Mouse (Mus musculus) embryonic stem cell, embryonic (primary cell): ENCODE results near the gene Evx2.

Source experiments
- CTCF ChIA-PET, 4 experiments: fragments of 300-600 bp in 2 of 4; fragments of 350-600 bp in 2 of 4; sonication (Branson Sonifier 250); formaldehyde crosslinking; loops; one replicate each; lab custom pipeline; 2022; ENCODE audit warnings: inconsistent platforms in 2 of 4; lab: Charles Lee
- POLR2A ChIA-PET, 4 experiments: fragments of 300-600 bp in 2 of 4; fragments of 350-600 bp in 2 of 4; sonication (Branson Sonifier 250); formaldehyde crosslinking; loops; one replicate each; lab custom pipeline; 2022; ENCODE audit warnings: antibody characterized with exemption in 4 of 4, inconsistent platforms in 1 of 4; lab: Charles Lee

The Evx2 gene

DNA sequence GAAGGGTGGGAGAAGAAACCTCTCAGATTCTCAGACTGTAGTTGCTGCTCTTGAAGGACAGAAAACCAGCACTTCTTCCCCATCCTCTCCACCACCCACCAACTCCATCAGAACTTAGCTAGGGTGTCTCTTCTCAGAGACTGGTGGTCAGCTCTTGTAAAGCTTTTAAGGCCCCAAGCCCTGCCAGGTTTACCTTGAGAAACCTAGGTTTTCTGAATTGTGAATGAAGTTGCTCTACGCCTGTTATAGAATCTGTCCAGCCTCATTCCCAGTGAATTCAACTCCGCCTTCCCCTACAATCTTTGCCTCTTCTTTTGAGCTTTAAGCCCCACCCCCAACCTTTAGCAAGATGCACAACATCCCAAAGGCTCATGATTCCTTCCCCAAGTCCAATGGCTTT lies 17.7 kb upstream of the Evx2 start:
- ChIA-PET CTCF (interaction anchor here in 1 of 4 experiments (0.6 to 0.7 kb wide), 2 partner anchors 16 to 54 kb away, joined by 5 to 21 read pairs; no protein-coding TSS in a partner anchor), POLR2A (interaction anchor here in 2 of 4 experiments (0.9 to 1.4 kb wide), 4 partner anchors 10 to 19 kb away, joined by 3 to 5 read pairs (median 4); no protein-coding TSS in a partner anchor)

GRCm38 (mm10) chr2:74676376-74677052 lies 17.2 kb upstream of the Evx2 start:
- ChIA-PET CTCF (interaction anchor here in 2 of 4 experiments (0.6 to 1.0 kb wide), 3 partner anchors 13 to 54 kb away, joined by 3 to 21 read pairs (median 5); no protein-coding TSS in a partner anchor), POLR2A (interaction anchor here in 2 of 4 experiments (0.6 to 1.4 kb wide), 5 partner anchors 10 to 343 kb away, joined by 3 to 4 read pairs (median 3); no protein-coding TSS in a partner anchor)

GRCm38 (mm10) chr2:74675666-74676282 lies 16.4 kb upstream of the Evx2 start:
- CTCF ChIA-PET: interaction anchor here in 2 of 4 experiments (1.0 to 1.2 kb wide), 2 partner anchors 13 to 14 kb away, joined by 3 read pairs; no protein-coding TSS in a partner anchor

GRCm38 (mm10) chr2:74674881-74675665 lies 15.7 kb upstream of the Evx2 start, which contains the start of gene Hoxd12:
Hoxd12 (plus strand) TSS chr2:74675013.
- ChIA-PET CTCF (interaction anchor here in 1 of 4 experiments (1.2 kb wide), 1 partner anchor 13 kb away, joined by 3 read pairs; no protein-coding TSS in a partner anchor), POLR2A (interaction anchor here in 1 of 4 experiments (0.5 kb wide), 1 partner anchor 16 kb away, joined by 3 read pairs; no protein-coding TSS in a partner anchor)

More at GRCm38 (mm10) chr2:74675666-74676282, 16.4 kb upstream of the Evx2 start:
- POLR2A ChIA-PET: interaction anchor here in 2 of 4 experiments (0.5 to 0.7 kb wide), 4 partner anchors 15 to 344 kb away, joined by 3 to 4 read pairs (median 3); no protein-coding TSS in a partner anchor

DNA sequence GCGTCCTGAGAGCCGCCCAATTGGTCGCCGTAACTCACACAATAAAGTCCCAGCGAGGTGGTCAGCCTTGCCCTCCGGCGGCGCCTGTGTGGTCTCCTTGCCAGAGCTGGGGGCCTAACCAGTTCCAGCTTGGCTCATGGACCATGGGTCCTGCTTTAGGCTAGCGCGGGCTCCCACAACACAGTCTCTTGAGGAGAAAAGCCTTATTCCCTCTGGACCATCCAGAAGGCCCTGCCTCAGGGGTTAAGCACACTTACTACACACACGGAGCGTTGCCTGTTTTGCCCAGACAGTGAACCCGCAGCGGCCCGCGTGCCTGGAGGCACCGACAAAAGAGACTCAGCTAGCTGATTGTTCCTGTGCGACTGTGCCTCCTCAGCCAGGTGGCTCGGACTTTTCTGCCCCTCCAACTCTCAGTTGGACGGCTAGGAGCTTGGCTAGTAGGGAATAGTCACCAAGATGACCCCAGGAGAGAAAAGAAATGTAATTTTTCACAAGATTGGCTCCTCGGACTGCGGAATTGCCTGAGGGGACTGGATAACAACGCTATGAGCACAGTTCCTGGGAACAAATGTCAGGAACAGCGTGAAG lies 14.6 kb upstream of the Evx2 start:
- ChIA-PET CTCF (interaction anchor here in 3 of 4 experiments (0.7 to 1.9 kb wide), 13 partner anchors 10 to 1123 kb away, joined by 3 to 7 read pairs (median 4); partner anchors contain the start of genes Evx2 (in 1 of the 3) and Hoxd10 (in 1 of the 3)), POLR2A (interaction anchor here in 2 of 4 experiments (0.6 to 1.3 kb wide), 4 partner anchors 9 to 932 kb away, joined by 3 to 5 read pairs (median 4); no protein-coding TSS in a partner anchor)

DNA sequence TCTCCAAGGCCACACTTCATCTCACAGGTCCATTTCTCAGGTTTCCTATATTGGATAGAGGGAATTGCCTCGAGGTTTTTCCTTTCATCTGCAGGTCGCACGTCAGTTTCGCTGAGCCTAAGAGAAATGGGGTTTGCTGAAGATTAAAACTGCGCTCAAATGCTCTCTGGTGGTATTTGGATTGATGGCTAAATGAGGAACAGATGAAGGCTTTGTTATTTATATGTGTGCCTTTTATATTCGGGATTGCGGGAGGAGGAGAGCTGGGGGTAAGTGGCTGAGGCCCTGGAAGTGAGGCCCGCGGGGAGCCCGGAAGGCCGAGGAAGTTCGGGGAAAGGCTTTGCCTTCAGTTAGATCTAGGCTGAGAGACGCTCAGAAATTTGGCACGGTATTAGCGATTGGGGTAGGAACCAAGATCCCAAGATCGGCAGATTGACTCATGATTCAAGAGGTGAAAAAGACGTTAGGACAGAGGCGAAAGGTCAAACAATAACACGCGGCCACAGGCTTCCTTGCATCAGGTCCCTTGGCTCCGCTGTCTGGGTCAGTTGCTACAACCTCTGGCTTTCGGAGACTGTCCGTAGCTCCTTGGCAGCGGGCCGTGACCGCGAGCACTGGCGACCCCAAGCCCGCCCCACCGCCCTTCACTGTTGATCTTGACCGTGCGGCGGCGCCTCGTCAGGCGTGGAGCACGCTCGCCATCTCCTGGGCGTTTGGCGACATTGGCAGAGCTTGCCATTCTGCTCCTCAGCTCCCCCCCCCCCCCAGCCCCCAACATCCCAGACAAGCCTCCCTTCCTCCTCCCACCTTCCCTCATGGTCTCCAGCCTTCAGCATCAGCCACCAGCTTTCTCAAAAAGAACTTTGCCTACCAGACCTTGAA lies 13.4 kb upstream of the Evx2 start:
- ChIA-PET POLR2A (interaction anchor here in 3 of 4 experiments (0.6 to 1.3 kb wide), 8 partner anchors 8 to 874 kb away, joined by 3 to 6 read pairs (median 4); no protein-coding TSS in a partner anchor), CTCF (interaction anchor here (0.5 to 1.9 kb wide), 42 partner anchors 9 to 1122 kb away, joined by 3 to 14 read pairs (median 4); partner anchors contain the start of genes Evx2 (in 2 of the 4) and Hoxd10 (in 2 of the 4))

DNA sequence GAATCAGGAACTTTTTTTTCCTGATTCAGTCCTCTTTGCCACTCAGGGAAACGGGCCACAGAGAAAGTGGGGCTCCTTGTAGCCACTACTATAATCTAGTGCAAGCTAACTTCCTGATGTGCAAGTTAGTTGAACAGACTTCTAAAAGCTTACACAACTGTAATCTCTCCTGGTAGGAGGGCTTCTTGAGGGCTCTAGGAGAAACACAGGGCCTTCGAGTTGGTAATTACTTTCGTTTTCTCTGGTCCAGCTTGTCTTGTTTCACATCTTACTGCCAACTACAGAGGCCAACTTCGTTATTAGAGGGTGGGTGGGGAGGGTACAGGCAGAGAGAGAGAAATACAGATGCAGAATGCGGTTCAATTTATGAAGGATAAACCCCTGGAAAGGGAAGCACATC lies 12.5 kb upstream of the Evx2 start:
- CTCF ChIA-PET: interaction anchor here (0.5 to 1.8 kb wide), 11 partner anchors 9 to 706 kb away, joined by 3 to 10 read pairs (median 4); partner anchors contain the start of gene Evx2 (in 1 of the 4)
- POLR2A ChIA-PET: interaction anchor here in 2 of 4 experiments (0.8 to 1.2 kb wide), 5 partner anchors 10 to 127 kb away, joined by 3 to 4 read pairs (median 3); partner anchors contain the start of gene Evx2 (in 1 of the 2)

- ChIA-PET POLR2A (interaction anchor here in 3 of 4 experiments (0.5 to 1.2 kb wide), 4 partner anchors 10 to 1110 kb away, joined by 3 to 5 read pairs (median 3); no protein-coding TSS in a partner anchor), CTCF (interaction anchor here in 2 of 4 experiments (0.8 to 1.3 kb wide), 3 partner anchors 9 to 19 kb away, joined by 3 to 5 read pairs (median 3); no protein-coding TSS in a partner anchor)
These were observed 11.4 kb upstream of the Evx2 start for GRCm38 (mm10) chr2:74670632-74671188.

DNA sequence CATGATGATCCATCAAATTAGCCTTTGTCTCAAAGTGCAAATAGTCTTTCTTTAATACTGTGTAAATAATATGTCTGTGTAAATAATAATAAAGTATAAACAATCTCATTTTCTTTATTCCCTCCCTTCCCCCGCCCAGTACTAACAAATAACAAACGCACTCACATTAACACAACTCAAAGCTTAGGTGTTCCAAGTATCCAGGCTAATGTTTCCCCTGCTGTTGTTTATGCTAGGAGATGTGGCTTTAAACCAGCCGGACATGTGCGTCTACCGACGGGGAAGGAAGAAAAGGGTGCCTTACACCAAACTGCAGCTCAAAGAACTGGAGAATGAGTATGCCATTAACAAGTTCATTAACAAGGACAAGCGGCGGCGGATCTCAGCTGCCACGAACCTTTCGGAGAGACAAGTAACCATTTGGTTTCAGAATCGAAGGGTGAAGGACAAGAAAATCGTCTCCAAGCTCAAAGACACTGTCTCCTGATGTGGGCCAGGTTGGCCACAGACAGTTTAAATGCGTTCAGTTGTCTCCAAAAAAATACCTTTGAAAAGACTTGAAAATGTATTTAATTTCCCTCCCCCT lies 10.4 kb upstream of the Evx2 start:
- CTCF ChIA-PET: interaction anchor here in 1 of 4 experiments (1.3 kb wide), 1 partner anchor 12 kb away, joined by 3 read pairs; no protein-coding TSS in a partner anchor
- POLR2A ChIA-PET: interaction anchor here in 1 of 4 experiments (1.1 kb wide), 1 partner anchor 19 kb away, joined by 3 read pairs; no protein-coding TSS in a partner anchor

DNA sequence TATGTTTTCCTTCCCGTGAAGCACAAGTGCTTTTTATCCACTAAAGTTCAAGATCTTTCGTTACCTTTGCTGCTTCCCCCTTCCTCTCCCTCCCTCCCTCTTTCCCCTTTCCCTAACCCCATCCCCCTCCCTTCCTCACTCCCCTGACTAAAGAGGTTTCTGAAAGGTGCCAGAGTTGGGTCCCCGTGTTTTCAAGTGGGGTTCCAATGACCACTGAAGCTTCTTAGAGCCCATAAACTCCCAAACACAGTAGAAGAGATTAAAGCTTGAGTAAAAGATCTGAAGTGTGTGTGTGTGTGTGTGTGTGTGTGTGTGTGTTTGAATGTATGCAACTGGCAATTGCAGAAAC lies 9.8 kb upstream of the Evx2 start:
- POLR2A ChIA-PET: interaction anchor here in 1 of 4 experiments (1.1 kb wide), 1 partner anchor 20 kb away, joined by 3 read pairs; no protein-coding TSS in a partner anchor
- CTCF ChIA-PET: no interaction called here

GRCm38 (mm10) chr2:74668370-74669229 lies 9.2 kb upstream of the Evx2 start:
- ChIA-PET POLR2A (interaction anchor here in 3 of 4 experiments (0.6 to 2.0 kb wide), 6 partner anchors 10 to 1107 kb away, joined by 3 to 4 read pairs (median 3); partner anchors contain the start of genes Evx2 (in 1 of the 3) and Hoxd11 (in 1 of the 3)), CTCF (no interaction called here)

GRCm38 (mm10) chr2:74667842-74668357 lies 8.5 kb upstream of the Evx2 start, which contains the start of gene Hoxd13:
Hoxd13 (plus strand) TSS chr2:74668310.
- ChIA-PET POLR2A (interaction anchor here (0.6 to 2.0 kb wide), 14 partner anchors 9 to 1479 kb away, joined by 3 to 6 read pairs (median 3); partner anchors contain the start of genes Evx2 (in 1 of the 4) and Hoxd11 (in 1 of the 4)), CTCF (interaction anchor here (0.6 to 1.7 kb wide), 4 partner anchors 10 to 281 kb away, joined by 3 to 10 read pairs (median 5); no protein-coding TSS in a partner anchor)

DNA sequence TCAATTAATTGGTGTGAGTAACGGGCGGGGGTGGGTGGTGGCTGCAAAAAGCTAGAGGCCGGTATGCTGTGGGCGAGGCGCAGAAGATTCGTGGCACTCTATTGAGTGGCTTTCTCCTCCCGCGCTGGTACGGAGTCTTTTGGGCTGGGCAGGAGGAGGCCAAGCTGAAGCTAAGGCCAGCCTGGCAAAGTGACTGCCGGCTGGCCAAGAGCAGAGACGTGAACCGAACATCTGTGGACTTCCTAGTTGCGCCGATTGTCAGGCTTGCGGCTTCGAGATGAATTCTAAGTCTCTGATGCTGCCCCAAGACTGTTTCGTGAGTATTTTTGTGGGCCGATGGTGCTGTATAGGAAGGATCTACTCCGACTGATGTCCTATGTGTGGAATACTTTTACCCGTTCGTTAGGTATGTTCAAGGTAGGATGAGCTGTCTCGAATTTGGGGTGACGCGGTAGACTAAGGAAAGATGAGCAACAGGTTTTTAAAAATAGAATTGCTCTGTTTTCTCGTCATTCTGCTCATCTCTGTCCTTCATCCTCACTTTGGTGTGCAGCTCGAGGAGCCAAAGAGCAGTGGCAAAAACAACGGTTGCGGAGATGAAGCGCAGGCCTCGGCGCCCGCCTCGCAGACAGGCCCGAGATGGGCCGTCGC lies 8.0 kb upstream of the Evx2 start:
- CTCF ChIA-PET: interaction anchor here (0.6 to 1.7 kb wide), 6 partner anchors 9 to 702 kb away, joined by 3 to 10 read pairs (median 4); no protein-coding TSS in a partner anchor
- POLR2A ChIA-PET: interaction anchor here in 3 of 4 experiments (0.6 to 2.0 kb wide), 10 partner anchors 9 to 1480 kb away, joined by 3 to 6 read pairs (median 4); partner anchors contain the start of genes Evx2 (in 1 of the 3) and Hoxd11 (in 1 of the 3)
